Mouse (Mus musculus) hindbrain, embryonic 14.5 days (tissue): ENCODE data around the gene Scpep1. TPM values are rescaled to one million over a fixed set of nuclear protein-coding genes. Genes with fewer than 3 reads are reported as not detected.

Experiments
- ATAC-seq: fragments of 200-750 bp; cut with Nextera tagmentation; 2 replicates; pipeline ENCODE4 v1.8.0; 2017; ENCODE audit warnings: moderate number of reproducible peaks, mild to moderate bottlenecking, moderate TSS enrichment, moderate library complexity; ENCODE audit not compliant: low FRiP score
- DNase-seq: peaks from one replicate; pipeline ENCODE4 v3.0.0-alpha.2; 2015; ENCODE audit warnings: low spot score
- H3K27ac ChIP-seq: fragments of 300-500 bp; sonication (generic); 2 replicates; pipeline ENCODE4 v1.5.1; 2014; ENCODE audit warnings: mild to moderate bottlenecking, moderate library complexity
- H3K27me3 ChIP-seq: fragments of 300-500 bp; sonication (generic); 2 replicates; pipeline ENCODE4 v1.6.1; 2014; ENCODE audit warnings: mild to moderate bottlenecking, low read length, mixed read lengths; ENCODE audit not compliant: control insufficient read depth, insufficient read depth
- H3K36me3 ChIP-seq: fragments of 300-500 bp; sonication (generic); replicated peaks from 2 replicates; pipeline ENCODE4 v1.6.1; 2014; ENCODE audit not compliant: control insufficient read depth, insufficient read depth
- H3K4me1 ChIP-seq: fragments of 300-500 bp; sonication (generic); replicated peaks from 2 replicates; pipeline ENCODE4 v1.6.1; 2014; ENCODE audit warnings: antibody characterized with exemption, low read length, mixed read lengths; ENCODE audit not compliant: control insufficient read depth, insufficient read depth
- H3K4me2 ChIP-seq: fragments of 300-500 bp; sonication (generic); replicated peaks from 2 replicates; pipeline ENCODE4 v1.6.1; 2014; ENCODE audit warnings: mild to moderate bottlenecking, moderate library complexity
- H3K4me3 ChIP-seq: fragments of 300-500 bp; sonication (generic); replicated peaks from 2 replicates; pipeline ENCODE4 v1.5.1; 2014; ENCODE audit warnings: mild to moderate bottlenecking, low read length
- H3K9ac ChIP-seq: fragments of 300-500 bp; sonication (generic); 2 replicates; pipeline ENCODE4 v1.6.1; 2014
- H3K9me3 ChIP-seq: fragments of 300-500 bp; sonication (generic); 2 replicates; pipeline ENCODE4 v1.6.1; 2016; ENCODE audit warnings: low read length; ENCODE audit not compliant: control insufficient read depth
- WGBS: fragments of 180-500 bp; shearing (Covaris S2); extraction: QIAGEN DNeasy Blood & Tissue Kit; methylation state at CpG from one replicate; pipeline ENCODE4 v1.1.7; 2014; 5-methylcytosine and 5-hydroxymethylcytosine counted together
- polyA plus RNA-seq: library from polyadenylated mRNA; unstranded; fragments of >200 nt; fragmentation: Nextera tagmentation; extraction: Ambion mirVana; gene quantifications from 2 replicates; pipeline ENCODE4 v1.2.1, GENCODE M21; 2014

Gene Scpep1
- polyA plus RNA-seq: 28.7 and 34.7 TPM in 2 replicates

GRCm38 (mm10) chr11:88955217-88955969 is at the start of gene Scpep1:
TSS of gene Scpep1 (minus strand) at chr11:88955465.
- Histone ChIP-seq H3K4me3 (peak within 1 kb of the TSS; percentile 44), H3K27ac (peak within 1 kb of the TSS; percentile 60), H3K36me3 (peaks cover 7% of the 10 kb centered on the region; the same call in 1 of the 2 replicates), H3K4me1 (no peaks in the 10 kb centered on the region; the same call in 1 of the 2 replicates), H3K4me2 (peak within 1 kb of the TSS; percentile 63), H3K9ac (peak within 1 kb of the TSS; percentile 56), H3K9me3 (no peaks in the 10 kb centered on the region), H3K27me3 (no peaks in the 10 kb centered on the region)
- ATAC-seq (peak; percentile 94), DNase-seq (peak; percentile 93)
- WGBS: 5% methylated on average over 34 of the region's 34 CpGs

- Histone ChIP-seq H3K4me1 (no peaks in the 10 kb centered on the region), H3K27me3 (peaks cover 19% of the 10 kb centered on the region), H3K27ac (no peak overlapping the region), H3K4me2 (no peak overlapping the region), H3K9me3 (no peaks in the 10 kb centered on the region), H3K4me3 (no peak overlapping the region), H3K36me3 (no peaks in the 10 kb centered on the region), H3K9ac (no peak overlapping the region)
- DNase-seq (no peak), ATAC-seq (no peak)
- 82% methylated on average over 4 of the region's 4 CpGs for WGBS
These were observed 48.5 kb upstream of the Scpep1 start for GRCm38 (mm10) chr11:89003726-89004125.

- no peak for DNase-seq
- H3K36me3 ChIP-seq: no peaks in the 10 kb centered on the region
- H3K4me1 ChIP-seq: no peaks in the 10 kb centered on the region
- no peak for ATAC-seq
- no peak overlapping the region for H3K9ac ChIP-seq
- 67% methylated on average over 6 of the region's 6 CpGs for WGBS
- no peak overlapping the region for H3K4me2 ChIP-seq
- no peak overlapping the region for H3K27ac ChIP-seq
- no peaks in the 10 kb centered on the region for H3K9me3 ChIP-seq
- H3K27me3 ChIP-seq: peaks cover 22% of the 10 kb centered on the region
- no peak overlapping the region for H3K4me3 ChIP-seq
These were observed 47.8 kb upstream of the Scpep1 start for GRCm38 (mm10) chr11:89003078-89003477.

GRCm38 (mm10) chr11:89002621-89003020 is 47.4 kb upstream of the Scpep1 start:
- Histone ChIP-seq H3K4me2 (no peak overlapping the region; the same call in 1 of the 2 replicates), H3K9ac (no peak overlapping the region), H3K27ac (no peak overlapping the region), H3K4me1 (no peaks in the 10 kb centered on the region), H3K9me3 (no peaks in the 10 kb centered on the region), H3K27me3 (peaks cover 23% of the 10 kb centered on the region), H3K4me3 (no peak overlapping the region), H3K36me3 (no peaks in the 10 kb centered on the region)
- no peak for ATAC-seq
- no peak for DNase-seq
- WGBS: 73% methylated on average over 5 of the region's 5 CpGs

- Histone ChIP-seq H3K36me3 (no peaks in the 10 kb centered on the region), H3K27ac (no peak overlapping the region), H3K9ac (no peak overlapping the region), H3K4me2 (no peak overlapping the region), H3K27me3 (peaks cover 23% of the 10 kb centered on the region), H3K4me1 (no peaks in the 10 kb centered on the region), H3K9me3 (no peaks in the 10 kb centered on the region), H3K4me3 (no peak overlapping the region)
- DNase-seq (no peak), ATAC-seq (no peak)
- 94% methylated on average over 5 of the region's 5 CpGs for WGBS
These were observed 46.8 kb upstream of the Scpep1 start for GRCm38 (mm10) chr11:89002068-89002467.

- Histone ChIP-seq H3K27ac (no peak overlapping the region), H3K9ac (no peak overlapping the region), H3K4me2 (no peak overlapping the region), H3K36me3 (no peaks in the 10 kb centered on the region), H3K4me3 (no peak overlapping the region), H3K9me3 (no peaks in the 10 kb centered on the region), H3K27me3 (peaks cover 23% of the 10 kb centered on the region), H3K4me1 (no peaks in the 10 kb centered on the region)
- DNase-seq: no peak
- WGBS: 97% methylated on average over 7 of the region's 7 CpGs
- ATAC-seq: no peak
These were observed 46.3 kb upstream of the Scpep1 start for GRCm38 (mm10) chr11:89001569-89001968.

- Histone ChIP-seq H3K27me3 (peaks cover 23% of the 10 kb centered on the region), H3K4me2 (peak overlapping the region; percentile 41), H3K9ac (no peak overlapping the region), H3K27ac (no peak overlapping the region), H3K9me3 (no peaks in the 10 kb centered on the region), H3K4me3 (peak overlapping the region; percentile 33; the same call in 1 of the 2 replicates), H3K36me3 (no peaks in the 10 kb centered on the region), H3K4me1 (no peaks in the 10 kb centered on the region)
- DNase-seq: no peak
- no peak for ATAC-seq
These were observed 45.2 kb upstream of the Scpep1 start for GRCm38 (mm10) chr11:89000527-89000819.

- no peaks in the 10 kb centered on the region for H3K36me3 ChIP-seq
- WGBS: 32% methylated on average over 33 of the region's 33 CpGs
- no peaks in the 10 kb centered on the region for H3K4me1 ChIP-seq
- peak overlapping the region; percentile 41 for H3K4me2 ChIP-seq
- ATAC-seq (no peak), DNase-seq (no peak)
- no peaks in the 10 kb centered on the region for H3K9me3 ChIP-seq
- no peak overlapping the region; the same call in 1 of the 2 replicates for H3K27ac ChIP-seq
- peaks cover 23% of the 10 kb centered on the region for H3K27me3 ChIP-seq
- peak overlapping the region; percentile 36; the same call in 1 of the 2 replicates for H3K9ac ChIP-seq
- peak overlapping the region; percentile 33 for H3K4me3 ChIP-seq
These were observed 44.7 kb upstream of the Scpep1 start for GRCm38 (mm10) chr11:88999723-89000526.

- DNase-seq: peak; percentile 53
- Histone ChIP-seq H3K27me3 (peaks cover 23% of the 10 kb centered on the region), H3K36me3 (no peaks in the 10 kb centered on the region), H3K4me2 (peak within 1 kb of the TSS; percentile 41), H3K27ac (no peak within 1 kb of the TSS; the same call in none of the 2 replicates), H3K9ac (peak within 1 kb of the TSS; percentile 36; the same call in 1 of the 2 replicates), H3K4me3 (peak within 1 kb of the TSS; percentile 33), H3K9me3 (no peaks in the 10 kb centered on the region), H3K4me1 (no peaks in the 10 kb centered on the region)
- WGBS: 3% methylated on average over 48 of the region's 48 CpGs
- ATAC-seq: 0 out of 2 replicates have a peak, but pooled peaks have one; percentile 21
These were observed 43.9 kb upstream of the Scpep1 start, which contains the start of gene Trim25 for GRCm38 (mm10) chr11:88998974-88999722. TSS of gene Trim25 (plus strand) at chr11:88999376.
